Mouse (Mus musculus) induced T-regulatory cell, adult 2 months (primary cell): Measurements from ENCODE around the gene Vsx2.

Source experiments
- DNase-seq: peaks from one replicate; pipeline ENCODE4 v3.0.0-alpha.2; 2012; ENCODE audit warnings: low read depth

The Vsx2 gene

GRCm38 (mm10) chr12:84569336-84569970, at the start of gene Vsx2:
Vsx2 (plus strand) TSS chr12:84569762.
- DNase-seq, result no peak

DNA sequence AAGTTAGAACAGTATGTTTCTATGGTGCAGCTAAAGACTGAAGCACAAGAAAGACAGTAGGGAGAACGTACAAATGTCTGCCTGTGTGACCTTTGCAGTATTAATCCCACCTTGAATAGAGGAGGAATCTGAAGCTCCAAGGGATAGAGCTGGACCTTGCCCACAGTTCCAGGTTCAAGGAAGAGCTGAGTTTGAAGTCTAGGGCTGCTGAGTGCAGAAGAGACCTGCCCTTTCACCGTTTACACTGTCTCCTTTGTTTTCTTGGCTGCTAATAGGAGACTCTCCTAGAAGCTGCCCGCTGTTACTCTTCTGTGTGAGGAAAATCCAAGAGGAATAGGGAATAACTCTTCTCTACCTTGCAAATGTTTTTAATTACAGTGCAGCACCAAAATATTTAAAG, 45.8 kb upstream of the Vsx2 start:
- no peak for DNase-seq

GRCm38 (mm10) chr12:84524147-84525050, 45.2 kb upstream of the Vsx2 start:
- DNase-seq, result no peak

GRCm38 (mm10) chr12:84525422-84525821, 44.1 kb upstream of the Vsx2 start:
- peak; percentile 53 for DNase-seq

- no peak for DNase-seq
These were observed 39.1 kb upstream of the Vsx2 start for GRCm38 (mm10) chr12:84530426-84530825.

DNA sequence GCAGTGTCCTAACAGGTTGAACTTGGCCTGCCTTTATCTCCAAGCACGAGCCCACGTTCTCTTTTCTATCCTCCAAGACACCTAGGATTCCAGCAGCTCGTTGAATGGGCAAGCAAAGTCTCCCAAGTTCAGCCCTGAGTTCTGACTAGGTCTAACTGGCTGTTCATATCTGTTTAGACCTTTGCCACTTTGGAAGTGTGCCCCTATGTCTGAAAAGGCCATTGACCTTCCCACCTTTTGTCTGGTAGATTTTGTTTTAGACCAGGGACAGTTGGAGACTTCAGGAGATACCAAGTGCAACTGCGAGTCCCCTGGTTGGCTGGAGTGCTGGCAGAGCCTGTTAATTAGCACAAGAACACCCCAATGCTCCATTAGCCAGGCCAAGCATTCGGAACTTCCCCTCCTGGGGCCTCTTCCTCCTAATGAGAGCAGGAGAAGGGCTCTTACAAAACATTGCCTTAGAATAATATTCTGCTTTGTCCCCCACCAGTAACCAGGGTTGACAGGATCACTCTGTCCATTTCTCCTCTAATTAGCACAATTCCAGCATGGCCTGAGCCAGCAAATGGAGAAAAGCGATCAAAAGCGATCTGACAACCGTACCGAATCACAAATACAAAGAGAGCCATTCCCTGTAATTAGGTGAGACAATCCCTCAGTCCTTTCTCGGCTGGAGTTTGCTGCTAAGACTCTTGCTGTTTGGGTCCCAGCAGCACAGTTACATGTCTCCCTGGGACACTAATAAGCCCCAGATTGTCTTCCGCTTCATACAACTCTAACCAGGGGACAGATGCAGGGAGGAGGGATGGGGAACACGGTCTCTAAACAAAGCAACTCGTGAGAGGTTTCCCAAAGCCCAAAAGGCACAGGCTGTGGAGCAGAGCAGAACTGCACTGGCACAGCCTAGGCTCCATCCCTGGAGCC, 37.4 kb upstream of the Vsx2 start:
- DNase-seq, result no peak

- DNase-seq, result no peak
These were observed 36.7 kb upstream of the Vsx2 start for GRCm38 (mm10) chr12:84532830-84533199.

GRCm38 (mm10) chr12:84533706-84534486, 35.7 kb upstream of the Vsx2 start:
- no peak for DNase-seq

DNA sequence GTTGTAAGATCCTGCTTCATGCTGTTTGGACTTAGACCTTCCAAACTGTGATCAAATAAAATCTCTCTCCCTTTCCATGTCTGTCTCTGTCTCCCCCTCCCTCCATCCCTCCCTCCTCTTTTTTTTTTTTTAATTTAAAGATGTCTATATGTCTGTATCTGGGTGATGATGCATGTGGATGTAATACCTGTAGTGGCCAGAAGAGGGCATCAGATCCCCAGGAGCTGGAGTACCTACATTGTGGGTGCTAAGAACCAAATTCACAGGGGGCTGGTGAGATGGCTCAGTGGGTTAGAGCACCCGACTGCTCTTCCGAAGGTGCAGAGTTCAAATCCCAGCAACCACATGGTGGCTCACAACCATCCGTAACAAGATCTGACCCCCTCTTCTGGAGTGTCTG, 30.0 kb upstream of the Vsx2 start:
- peak; percentile 61 for DNase-seq

- DNase-seq, result no peak
These were observed 28.1 kb upstream of the Vsx2 start for GRCm38 (mm10) chr12:84541391-84541958.

DNA sequence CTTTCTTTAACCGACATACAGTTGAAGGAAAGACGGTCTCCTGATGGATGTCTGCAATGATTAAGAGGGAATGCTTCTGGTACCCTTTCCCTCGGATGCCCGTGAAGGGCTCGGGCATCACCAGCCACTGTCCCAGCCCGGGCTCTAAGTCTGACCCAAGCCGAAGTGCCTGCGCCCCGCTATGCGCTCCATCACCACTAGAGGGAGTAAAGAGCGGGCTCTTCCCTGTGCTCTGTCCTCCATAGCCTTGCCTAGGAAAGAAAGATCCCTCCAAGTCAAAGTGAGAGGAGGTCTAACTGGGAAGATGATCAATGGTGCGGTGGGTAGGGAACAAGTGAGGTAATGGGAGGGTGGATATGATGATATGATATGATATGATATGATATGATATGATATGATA, 23.5 kb upstream of the Vsx2 start:
- peak; percentile 72 for DNase-seq

DNA sequence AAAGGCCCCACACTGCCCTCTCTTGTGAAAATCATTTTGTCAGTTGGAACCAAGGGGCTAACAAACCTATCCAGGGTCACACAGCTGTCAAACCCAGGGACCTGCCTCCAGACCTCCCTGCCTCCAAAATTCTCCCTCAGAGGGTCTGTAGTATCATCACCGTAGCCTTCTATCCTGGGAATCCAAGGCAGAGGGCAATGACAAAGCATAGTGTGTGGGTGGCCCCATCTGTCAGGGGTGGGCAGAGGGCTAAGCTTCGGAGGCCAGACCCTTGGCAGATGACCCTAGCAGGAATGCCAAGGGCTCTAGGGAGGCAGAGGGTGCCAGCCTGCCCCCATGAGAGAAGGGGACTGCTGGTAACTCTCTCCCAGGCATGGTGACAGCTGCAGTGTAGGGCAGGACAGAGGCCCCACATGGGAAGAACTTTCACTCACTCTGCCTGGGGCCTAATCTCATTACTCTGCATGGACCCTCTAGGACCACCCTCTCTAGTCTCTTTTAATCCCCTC, 22.9 kb upstream of the Vsx2 start:
- DNase-seq, result no peak

DNA sequence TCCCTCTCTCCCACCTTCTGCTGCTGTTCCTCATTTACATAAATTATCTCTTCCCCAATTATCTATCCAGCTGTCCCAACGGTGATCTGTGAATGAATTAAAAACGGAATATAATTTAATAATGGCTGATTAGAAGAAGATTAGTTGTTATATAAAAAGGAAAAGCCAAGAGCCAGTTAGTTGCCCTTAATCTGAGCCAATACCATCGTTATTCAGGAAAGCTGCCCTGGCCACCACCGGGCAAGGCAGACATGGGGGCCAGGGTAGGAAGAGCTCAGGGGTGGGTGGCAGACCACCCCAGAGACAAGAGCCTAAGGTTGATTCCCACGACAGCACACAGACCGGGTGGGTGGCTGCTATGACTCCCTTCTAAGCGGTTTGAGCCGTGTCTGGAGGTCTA, 21.3 kb upstream of the Vsx2 start:
- DNase-seq, result no peak

DNA sequence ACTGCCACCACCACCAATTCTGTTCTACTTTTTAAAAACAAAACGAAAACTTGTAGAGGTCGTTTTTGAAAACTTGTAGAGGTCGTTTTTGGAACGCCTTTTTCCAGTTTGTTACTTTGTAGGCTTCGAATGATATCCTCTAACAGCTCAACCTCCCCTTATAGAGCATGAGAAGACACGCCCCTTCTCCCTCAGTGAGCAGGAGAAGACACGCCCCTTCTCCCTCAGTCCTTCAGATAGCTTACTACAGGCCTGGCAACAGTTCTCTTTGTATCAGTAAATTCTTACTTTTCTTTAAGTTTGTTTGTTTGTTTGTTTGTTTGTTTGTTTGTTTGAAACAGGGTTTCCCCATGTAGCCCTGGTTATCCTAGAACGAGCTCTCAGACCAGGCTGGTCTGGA, 14.3 kb upstream of the Vsx2 start:
- no peak for DNase-seq

DNA sequence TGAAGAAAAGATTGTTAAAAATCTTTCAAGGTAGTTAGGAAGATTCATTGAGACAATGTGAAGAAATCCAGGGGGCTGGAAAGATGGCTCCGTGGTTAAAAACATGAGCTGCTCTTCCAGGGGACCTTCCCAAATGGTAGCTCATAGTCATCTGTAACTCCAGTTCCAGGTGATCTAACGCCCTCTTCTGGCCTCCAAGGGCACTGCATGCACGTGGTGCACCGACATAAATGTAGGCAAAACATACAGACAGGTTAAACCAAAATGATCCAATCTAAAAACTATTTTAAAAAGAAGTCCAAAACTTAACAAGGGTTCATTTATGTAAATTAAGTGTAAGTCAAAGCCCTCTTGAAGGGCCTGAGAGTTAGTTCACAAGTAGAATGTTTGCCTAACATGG, 7.0 kb upstream of the Vsx2 start:
- DNase-seq, result peak; percentile 19

DNA sequence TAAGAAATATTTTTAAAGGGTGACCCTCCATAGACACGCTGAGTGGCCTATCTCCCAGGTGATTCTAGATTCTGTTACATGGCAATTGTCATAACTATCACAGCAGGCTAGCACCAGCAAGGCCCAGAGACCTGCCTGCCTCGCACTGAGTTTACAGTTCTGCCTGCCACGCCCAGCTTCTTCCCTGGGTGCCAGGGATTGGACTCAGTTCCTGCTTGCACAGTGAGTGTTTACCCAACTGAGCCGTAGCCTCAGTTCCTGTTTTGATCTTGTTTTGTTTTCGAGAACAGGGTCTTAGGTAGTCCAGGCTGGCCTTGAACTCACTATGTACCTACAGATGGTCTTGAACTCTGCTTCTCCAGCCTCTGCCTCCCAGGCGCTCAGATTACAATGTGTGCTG, 2.0 kb upstream of the Vsx2 start:
- DNase-seq, result no peak

GRCm38 (mm10) chr12:84569976-84570693, 573 bp downstream of the Vsx2 start:
- DNase-seq, result no peak

- DNase-seq, result peak; percentile 13
These were observed 1.3 kb downstream of the Vsx2 start for GRCm38 (mm10) chr12:84570694-84571415.

- DNase-seq, result peak; percentile 34
These were observed 2.1 kb downstream of the Vsx2 start for GRCm38 (mm10) chr12:84571466-84572340.
